Mouse (Mus musculus): ENCODE data around the gene Dagla. TPM values are rescaled to one million over a fixed set of nuclear protein-coding genes. Genes with fewer than 3 reads are reported as not detected.

Dagla gene
- polyA plus RNA-seq (2016; fragmentation: Nextera tagmentation; extraction: Ambion mirVana) = 4.9 and 5.0 TPM in 2 replicates

DNA sequence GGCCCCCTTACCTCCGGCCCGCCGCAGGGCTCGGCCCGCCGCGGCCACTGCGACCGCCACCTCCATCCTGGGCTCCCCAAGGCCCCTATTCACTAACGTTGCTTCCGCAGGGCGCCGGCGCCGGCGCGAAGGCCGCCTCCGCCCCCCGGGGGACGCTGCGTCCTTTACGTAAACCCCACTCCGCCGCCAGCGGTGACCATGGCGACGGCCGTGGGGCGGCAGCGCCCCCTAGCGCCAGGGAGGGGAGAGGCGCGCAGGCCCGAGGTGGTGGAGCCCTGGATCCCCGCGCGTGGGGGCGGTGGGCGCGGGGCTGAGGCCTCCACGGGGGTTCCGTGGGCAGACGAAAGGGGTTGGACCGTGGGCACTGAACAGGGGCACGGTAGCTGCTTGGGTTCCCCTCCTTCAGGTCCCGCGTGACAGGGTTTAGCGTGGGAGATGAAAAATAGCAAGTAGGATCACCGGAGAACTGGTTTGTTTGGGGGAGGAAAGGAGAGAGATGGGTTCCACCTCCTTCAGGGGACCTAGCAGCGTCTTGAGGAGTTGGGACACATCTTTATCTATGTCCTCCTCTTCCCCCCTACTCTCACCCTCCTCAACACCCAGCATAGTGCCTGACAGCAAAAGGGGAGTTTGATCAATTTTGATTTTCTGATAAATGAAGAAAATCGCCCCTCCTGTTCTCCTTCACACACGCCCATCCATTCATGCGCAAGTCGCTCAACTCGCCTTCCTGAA lies at the start of gene Dagla:
Gene Dagla, minus strand, starts transcription at position 68 of the 735 bp plus-strand sequence.
- peak within 1 kb of the TSS; percentile 95 for H3K4me2 ChIP-seq (replicated peaks)
- peaks cover 30% of the 10 kb centered on the region for H3K27me3 ChIP-seq (replicated peaks)
- H3K9ac ChIP-seq = peak within 1 kb of the TSS; percentile 83
- no peaks in the 10 kb centered on the region for H3K36me3 ChIP-seq
- H3K9me3 ChIP-seq = no peaks in the 10 kb centered on the region
- H3K27ac ChIP-seq = no peak within 1 kb of the TSS
- 9% methylated on average over 56 of the region's 56 CpGs for WGBS
- peak; percentile 86 for ATAC-seq (ENCODE audit: low FRiP score, low read depth)
- H3K4me1 ChIP-seq = peaks cover 14% of the 10 kb centered on the region
- peak within 1 kb of the TSS; percentile 74 for H3K4me3 ChIP-seq

GRCm38 (mm10) chr19:10352218-10352617 lies 47.5 kb upstream of the Dagla start:
- Histone ChIP-seq H3K27ac (no peak overlapping the region), H3K4me3 (no peak overlapping the region), H3K4me2 (replicated peaks) (no peak overlapping the region), H3K27me3 (replicated peaks) (no peaks in the 10 kb centered on the region), H3K4me1 (peaks cover 12% of the 10 kb centered on the region), H3K36me3 (no peaks in the 10 kb centered on the region), H3K9ac (no peak overlapping the region), H3K9me3 (no peaks in the 10 kb centered on the region)
- 92% methylated on average over 7 of the region's 7 CpGs for WGBS
- no peak for ATAC-seq (ENCODE audit: low FRiP score, low read depth)

DNA sequence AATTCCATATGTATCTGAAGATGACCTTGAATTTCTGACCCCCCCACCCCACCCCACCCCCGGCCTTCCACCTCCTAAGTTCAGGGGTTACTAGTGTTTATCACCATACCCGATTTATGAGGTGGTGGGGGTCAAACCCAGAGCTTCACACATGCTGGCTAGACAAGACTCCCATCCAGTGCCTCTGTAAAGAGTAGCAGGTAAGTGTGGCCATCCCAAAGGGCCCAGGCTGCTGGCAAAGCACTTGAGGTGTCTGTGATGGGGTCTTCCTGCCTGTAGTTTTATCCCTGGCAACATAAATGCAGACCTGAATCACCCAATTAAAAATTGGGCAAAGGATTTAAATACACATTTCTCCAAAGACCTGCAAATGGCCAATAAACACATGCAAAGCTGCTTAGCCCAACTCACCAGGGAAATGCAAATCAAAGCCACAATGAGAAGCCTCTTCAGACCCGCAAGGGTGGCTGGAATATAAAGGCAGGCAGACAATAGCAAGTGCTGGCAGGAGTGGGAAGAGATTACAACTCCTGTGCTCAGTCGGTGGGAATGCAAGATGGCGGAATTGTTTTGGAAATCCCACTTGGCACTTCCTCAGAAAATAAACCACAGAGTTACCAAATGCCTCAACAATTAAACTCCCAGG lies 43.1 kb upstream of the Dagla start:
- WGBS = 49% methylated on average over 5 of the region's 5 CpGs
- ATAC-seq (ENCODE audit: low FRiP score, low read depth) = no peak
- Histone ChIP-seq H3K36me3 (no peaks in the 10 kb centered on the region), H3K27me3 (replicated peaks) (no peaks in the 10 kb centered on the region), H3K9me3 (no peaks in the 10 kb centered on the region), H3K4me2 (replicated peaks) (no peak overlapping the region), H3K4me3 (no peak overlapping the region), H3K4me1 (peaks cover 4% of the 10 kb centered on the region; the same call in 1 of the 2 replicates), H3K27ac (no peak overlapping the region), H3K9ac (no peak overlapping the region)

DNA sequence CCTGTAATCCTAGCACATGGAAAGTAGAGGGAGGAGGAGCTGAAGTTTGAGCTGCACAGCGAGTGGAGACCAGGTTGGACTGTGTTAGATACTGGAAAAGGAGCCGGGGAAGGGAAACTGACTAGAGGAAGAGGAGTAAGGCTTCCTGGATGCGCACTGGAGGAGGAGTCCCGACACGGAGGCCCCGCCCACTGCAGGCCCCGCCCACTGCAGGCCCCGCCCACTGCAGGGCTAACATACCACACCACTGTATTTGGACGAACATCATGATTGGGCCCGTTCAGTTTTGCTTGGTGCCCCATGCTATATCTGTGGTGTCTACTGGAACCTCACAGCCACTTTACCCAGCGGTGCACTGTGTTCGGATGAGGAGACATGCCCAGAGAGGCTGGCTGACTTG lies 41.0 kb upstream of the Dagla start:
- Histone ChIP-seq H3K4me2 (replicated peaks) (no peak overlapping the region), H3K4me1 (peaks cover 12% of the 10 kb centered on the region), H3K36me3 (no peaks in the 10 kb centered on the region), H3K9ac (no peak overlapping the region), H3K9me3 (no peaks in the 10 kb centered on the region), H3K4me3 (no peak overlapping the region), H3K27ac (no peak overlapping the region), H3K27me3 (replicated peaks) (no peaks in the 10 kb centered on the region)
- no peak for ATAC-seq (ENCODE audit: low FRiP score, low read depth)
- 43% methylated on average over 12 of the region's 12 CpGs for WGBS

- no peaks in the 10 kb centered on the region for H3K9me3 ChIP-seq
- peaks cover 17% of the 10 kb centered on the region for H3K4me1 ChIP-seq
- ATAC-seq (ENCODE audit: low FRiP score, low read depth) = no peak
- peaks cover 6% of the 10 kb centered on the region; the same call in 1 of the 2 replicates for H3K27me3 ChIP-seq (replicated peaks)
- H3K4me3 ChIP-seq = no peak overlapping the region
- no peaks in the 10 kb centered on the region for H3K36me3 ChIP-seq
- no peak overlapping the region for H3K9ac ChIP-seq
- no peak overlapping the region for H3K27ac ChIP-seq
- H3K4me2 ChIP-seq (replicated peaks) = no peak overlapping the region
- WGBS = 79% methylated on average over 10 of the region's 10 CpGs
Observed at GRCm38 (mm10) chr19:10343866-10344265, 39.2 kb upstream of the Dagla start.

DNA sequence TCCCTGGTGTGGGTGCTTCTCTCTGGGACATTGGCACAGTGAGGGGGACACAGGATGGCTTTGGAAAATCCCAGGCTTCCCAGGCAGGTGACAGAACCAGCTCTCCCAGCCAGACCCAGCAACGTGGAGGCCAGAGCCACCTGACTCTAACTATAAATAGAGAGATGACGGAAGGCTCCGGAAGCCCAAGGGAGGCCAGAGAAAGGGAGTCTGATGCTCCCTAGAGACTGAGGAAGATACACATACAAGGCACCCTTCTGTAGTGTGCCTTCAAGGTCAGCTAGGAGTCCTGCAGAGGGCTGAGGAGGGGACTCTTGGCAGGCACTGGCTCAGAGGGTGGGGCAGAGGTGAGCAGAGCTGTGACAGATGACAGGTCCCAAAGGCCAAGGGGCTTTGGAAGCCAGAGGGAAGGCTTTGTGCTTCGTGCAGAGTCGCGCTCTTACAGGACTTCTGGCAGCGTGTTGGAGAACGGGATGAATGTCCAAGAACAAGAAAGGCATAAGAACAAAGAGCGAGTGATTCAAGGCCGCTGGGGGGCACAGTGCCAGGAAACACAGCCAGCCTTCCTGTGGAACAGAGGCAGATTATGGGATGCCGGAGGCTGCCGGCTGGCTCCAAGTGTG lies 37.3 kb upstream of the Dagla start:
- ATAC-seq (ENCODE audit: low FRiP score, low read depth) = peak; percentile 46; the same call in 1 of the 2 replicates
- peaks cover 6% of the 10 kb centered on the region for H3K27me3 ChIP-seq (replicated peaks)
- peak overlapping the region; percentile 14; the same call in 1 of the 2 replicates for H3K9ac ChIP-seq
- no peak overlapping the region; the same call in 1 of the 2 replicates for H3K4me2 ChIP-seq (replicated peaks)
- H3K4me1 ChIP-seq = peaks cover 17% of the 10 kb centered on the region
- H3K9me3 ChIP-seq = no peaks in the 10 kb centered on the region
- no peaks in the 10 kb centered on the region for H3K36me3 ChIP-seq
- H3K27ac ChIP-seq = no peak overlapping the region
- 40% methylated on average over 12 of the region's 12 CpGs for WGBS
- no peak overlapping the region for H3K4me3 ChIP-seq

- H3K9ac ChIP-seq = no peak overlapping the region
- WGBS = 18% methylated on average over 11 of the region's 11 CpGs
- peaks cover 15% of the 10 kb centered on the region for H3K4me1 ChIP-seq
- no peak overlapping the region for H3K27ac ChIP-seq
- no peaks in the 10 kb centered on the region for H3K36me3 ChIP-seq
- H3K4me3 ChIP-seq = no peak overlapping the region
- H3K4me2 ChIP-seq (replicated peaks) = no peak overlapping the region
- no peaks in the 10 kb centered on the region for H3K9me3 ChIP-seq
- 0 out of 2 replicates have a peak, but pooled peaks have one; percentile 32 for ATAC-seq (ENCODE audit: low FRiP score, low read depth)
- peaks cover 9% of the 10 kb centered on the region for H3K27me3 ChIP-seq (replicated peaks)
Observed at GRCm38 (mm10) chr19:10341152-10341551, 36.5 kb upstream of the Dagla start.

GRCm38 (mm10) chr19:10340661-10341060 lies 36.0 kb upstream of the Dagla start:
- H3K27me3 ChIP-seq (replicated peaks) = peaks cover 9% of the 10 kb centered on the region
- H3K9me3 ChIP-seq = no peaks in the 10 kb centered on the region
- no peaks in the 10 kb centered on the region for H3K36me3 ChIP-seq
- H3K27ac ChIP-seq = no peak overlapping the region
- peaks cover 13% of the 10 kb centered on the region for H3K4me1 ChIP-seq
- no peak for ATAC-seq (ENCODE audit: low FRiP score, low read depth)
- WGBS = 43% methylated on average over 5 of the region's 5 CpGs
- no peak overlapping the region for H3K4me2 ChIP-seq (replicated peaks)
- no peak overlapping the region for H3K4me3 ChIP-seq
- no peak overlapping the region for H3K9ac ChIP-seq

DNA sequence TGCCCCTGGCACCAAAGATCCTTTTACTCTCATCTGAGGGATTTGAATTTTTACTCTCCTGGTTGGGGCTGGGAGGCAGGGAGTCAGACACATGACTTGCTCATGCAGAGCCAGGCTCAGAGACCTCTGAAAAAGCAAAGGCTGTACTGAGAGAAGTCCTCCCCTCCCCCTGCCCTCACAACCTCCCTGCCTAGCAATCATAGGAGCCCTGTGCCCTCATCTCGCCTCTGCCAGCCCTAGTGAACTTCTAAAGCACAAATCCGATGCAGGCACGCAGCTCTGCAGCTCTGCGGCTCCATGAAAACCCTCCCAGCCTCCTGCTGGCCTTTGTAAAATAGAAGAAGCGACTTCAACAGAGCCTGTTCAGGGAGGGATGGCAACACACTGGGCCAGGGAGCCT lies 34.6 kb upstream of the Dagla start:
- Histone ChIP-seq H3K9ac (no peak overlapping the region), H3K9me3 (no peaks in the 10 kb centered on the region), H3K36me3 (no peaks in the 10 kb centered on the region), H3K4me3 (no peak overlapping the region), H3K4me2 (replicated peaks) (no peak overlapping the region), H3K27ac (no peak overlapping the region), H3K27me3 (replicated peaks) (peaks cover 9% of the 10 kb centered on the region), H3K4me1 (peaks cover 13% of the 10 kb centered on the region)
- WGBS = 13% methylated on average over 5 of the region's 5 CpGs
- ATAC-seq (ENCODE audit: low FRiP score, low read depth) = no peak

- Histone ChIP-seq H3K4me1 (peaks cover 13% of the 10 kb centered on the region), H3K27me3 (replicated peaks) (peaks cover 9% of the 10 kb centered on the region), H3K9me3 (no peaks in the 10 kb centered on the region), H3K27ac (no peak overlapping the region), H3K4me2 (replicated peaks) (no peak overlapping the region), H3K36me3 (no peaks in the 10 kb centered on the region), H3K4me3 (no peak overlapping the region), H3K9ac (no peak overlapping the region)
- no peak for ATAC-seq (ENCODE audit: low FRiP score, low read depth)
- WGBS = 83% methylated on average over 4 of the region's 4 CpGs
Observed at GRCm38 (mm10) chr19:10338724-10339123, 34.0 kb upstream of the Dagla start.

- Histone ChIP-seq H3K9ac (no peak overlapping the region), H3K4me3 (no peak overlapping the region), H3K9me3 (no peaks in the 10 kb centered on the region), H3K4me2 (replicated peaks) (no peak overlapping the region), H3K27ac (no peak overlapping the region), H3K27me3 (replicated peaks) (peaks cover 12% of the 10 kb centered on the region), H3K36me3 (no peaks in the 10 kb centered on the region), H3K4me1 (peaks cover 2% of the 10 kb centered on the region; the same call in 1 of the 2 replicates)
- ATAC-seq (ENCODE audit: low FRiP score, low read depth) = no peak
- 79% methylated on average over 4 of the region's 4 CpGs for WGBS
Observed at GRCm38 (mm10) chr19:10334467-10334866, 29.8 kb upstream of the Dagla start.

DNA sequence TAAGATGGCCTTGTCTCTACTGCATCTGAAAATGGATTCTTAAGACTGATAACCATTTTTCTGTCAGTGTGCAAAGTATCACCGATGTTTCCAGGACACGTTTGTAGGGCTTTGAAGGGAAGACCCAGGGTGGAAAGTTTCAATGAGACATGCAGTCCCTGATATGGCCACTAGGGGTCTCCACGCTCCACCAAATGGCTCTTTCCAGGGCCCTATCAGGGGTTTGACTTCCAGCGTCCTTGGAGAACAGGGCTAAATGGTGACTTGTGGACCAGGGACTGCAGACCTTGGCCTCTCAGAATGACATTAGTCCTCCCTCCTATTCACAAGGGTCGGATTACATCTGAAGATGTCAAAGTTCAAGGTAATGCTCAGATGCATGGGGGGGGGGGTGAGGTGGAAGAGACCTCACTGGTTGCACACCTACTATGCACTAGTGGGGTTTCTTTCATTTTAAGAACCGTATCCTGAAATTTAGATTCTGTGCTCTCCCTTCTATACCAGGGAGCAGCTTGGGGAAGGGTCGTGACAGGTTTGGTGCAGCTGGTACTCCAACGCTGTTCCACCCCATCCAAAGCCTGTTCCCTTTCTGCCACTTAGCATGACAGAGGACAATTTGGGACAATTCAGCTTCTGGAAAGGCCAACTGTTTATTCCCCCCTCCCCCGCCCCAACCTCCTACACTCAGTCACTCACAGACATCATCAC lies 29.0 kb upstream of the Dagla start:
- ATAC-seq (ENCODE audit: low FRiP score, low read depth) = peak; percentile 83
- H3K4me3 ChIP-seq = no peak overlapping the region
- no peaks in the 10 kb centered on the region for H3K9me3 ChIP-seq
- H3K4me1 ChIP-seq = no peaks in the 10 kb centered on the region
- H3K4me2 ChIP-seq (replicated peaks) = no peak overlapping the region
- H3K27me3 ChIP-seq (replicated peaks) = peaks cover 11% of the 10 kb centered on the region
- no peaks in the 10 kb centered on the region for H3K36me3 ChIP-seq
- H3K9ac ChIP-seq = no peak overlapping the region
- WGBS = 37% methylated on average over 9 of the region's 9 CpGs
- H3K27ac ChIP-seq = no peak overlapping the region

All from neural tube, embryonic 12.5 days (tissue).